Mouse (Mus musculus): ENCODE measurements at regions not wholly inside any gene's neighbourhood (a gene's known extent, or its start where the extent isn't known, plus 50 kb on each side); places are given as distances from the start of the nearest gene placed in this dataset.
"Not testable (repeated sequence)": the region's sequence is repeated elsewhere in the genome, so short reads cannot be mapped to it uniquely, and the experiment has no call there.

DNA sequence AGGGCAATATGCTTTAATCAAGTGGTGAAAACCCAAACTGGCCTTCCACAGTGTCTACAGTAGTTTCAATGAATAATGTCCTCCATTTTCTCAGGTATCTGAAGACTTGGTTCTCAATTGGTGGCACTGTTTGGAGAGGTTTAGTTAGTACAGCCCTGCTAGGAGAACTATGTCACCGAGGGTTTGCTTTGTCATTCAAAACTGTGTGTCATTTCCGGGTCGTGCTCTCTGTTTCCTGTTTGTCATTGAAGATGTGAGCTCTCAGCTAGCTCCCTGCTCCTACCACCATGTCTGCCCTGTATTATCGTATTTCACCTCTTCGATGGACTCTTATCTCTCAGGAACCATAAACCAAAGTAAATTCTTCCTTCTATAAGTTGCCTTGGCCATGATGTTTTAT, 79.3 kb upstream of the Creb5 start:
- no peak overlapping the region for H3K9ac ChIP-seq
- H3K9me3 ChIP-seq, result no peaks in the 10 kb centered on the region
- WGBS, result 77% methylated on average over 5 of the region's 5 CpGs
- H3K36me3 ChIP-seq, result no peaks in the 10 kb centered on the region
- no peak for ATAC-seq (ENCODE audit: low FRiP score, low read depth)
- no peaks in the 10 kb centered on the region for H3K27me3 ChIP-seq (replicated peaks)
- no peak overlapping the region for H3K4me2 ChIP-seq (replicated peaks)
- H3K4me1 ChIP-seq, result no peaks in the 10 kb centered on the region
- H3K27ac ChIP-seq, result no peak overlapping the region
- no peak overlapping the region for H3K4me3 ChIP-seq

DNA sequence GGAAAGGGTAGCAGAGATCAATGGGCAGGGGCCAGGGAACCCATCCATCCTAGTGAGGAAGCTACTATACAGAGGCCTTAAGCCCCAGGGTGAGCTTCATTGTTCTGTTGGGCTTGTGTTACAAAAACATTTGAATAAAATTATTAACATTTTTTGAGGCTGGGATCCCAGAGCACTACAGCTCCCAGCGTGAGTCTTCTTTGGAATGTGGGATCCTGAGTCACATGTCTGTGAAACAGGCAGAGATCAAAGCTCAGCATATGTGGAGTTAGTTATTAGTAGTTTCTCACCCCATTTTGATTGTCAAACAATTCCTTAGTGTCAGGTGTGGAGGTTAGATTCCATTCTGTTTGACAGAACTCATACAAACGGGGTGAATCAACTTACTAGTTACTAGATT, 79.7 kb upstream of the Creb5 start:
- ATAC-seq (ENCODE audit: low FRiP score, low read depth), result no peak
- H3K9me3 ChIP-seq, result no peaks in the 10 kb centered on the region
- no peaks in the 10 kb centered on the region for H3K4me1 ChIP-seq
- no peak overlapping the region for H3K9ac ChIP-seq
- no peak overlapping the region for H3K4me2 ChIP-seq (replicated peaks)
- no peaks in the 10 kb centered on the region for H3K36me3 ChIP-seq
- no peaks in the 10 kb centered on the region for H3K27me3 ChIP-seq (replicated peaks)
- 73% methylated on average over 2 of the region's 2 CpGs for WGBS
- no peak overlapping the region for H3K4me3 ChIP-seq
- H3K27ac ChIP-seq, result no peak overlapping the region

DNA sequence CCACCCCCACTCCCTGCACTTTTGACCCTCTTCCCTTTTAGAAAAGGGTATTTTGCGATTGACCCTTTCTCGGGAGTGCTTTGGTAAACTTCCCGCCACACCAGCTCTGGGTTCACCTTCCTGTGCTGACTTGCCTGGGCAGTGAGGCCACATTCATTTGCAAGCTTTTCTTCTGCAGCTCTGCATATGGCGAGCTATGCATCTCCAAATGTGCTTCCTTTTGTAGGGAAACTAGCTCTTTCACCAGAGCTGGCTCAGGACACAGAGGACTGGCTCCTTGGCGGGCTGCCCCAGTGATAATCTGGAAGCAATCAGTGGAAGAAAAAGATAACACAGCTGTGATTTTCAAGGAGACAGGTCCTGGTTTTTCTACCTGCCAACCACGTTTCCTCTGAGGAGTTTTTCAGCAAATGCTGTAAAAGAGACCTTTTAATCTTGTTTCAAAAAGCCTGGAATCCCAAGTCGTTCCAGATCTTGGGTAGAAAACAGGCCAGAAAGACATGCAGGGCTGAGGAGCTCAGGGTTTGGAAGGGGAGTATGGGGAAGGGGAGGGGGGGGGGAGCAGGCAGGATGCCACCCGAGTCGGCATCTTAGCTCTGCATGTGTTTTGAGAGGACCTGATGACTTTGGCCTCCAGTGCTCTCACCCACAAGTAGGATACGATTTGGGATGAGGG, 85.7 kb upstream of the Creb5 start:
- Histone ChIP-seq H3K27ac (no peak overlapping the region), H3K9me3 (no peaks in the 10 kb centered on the region), H3K4me2 (replicated peaks) (peak overlapping the region; percentile 16; the same call in 1 of the 2 replicates), H3K27me3 (replicated peaks) (no peaks in the 10 kb centered on the region), H3K4me1 (peaks cover 10% of the 10 kb centered on the region), H3K4me3 (no peak overlapping the region), H3K9ac (no peak overlapping the region), H3K36me3 (no peaks in the 10 kb centered on the region)
- WGBS, result 17% methylated on average over 10 of the region's 10 CpGs
- no peak for ATAC-seq (ENCODE audit: low FRiP score, low read depth)

DNA sequence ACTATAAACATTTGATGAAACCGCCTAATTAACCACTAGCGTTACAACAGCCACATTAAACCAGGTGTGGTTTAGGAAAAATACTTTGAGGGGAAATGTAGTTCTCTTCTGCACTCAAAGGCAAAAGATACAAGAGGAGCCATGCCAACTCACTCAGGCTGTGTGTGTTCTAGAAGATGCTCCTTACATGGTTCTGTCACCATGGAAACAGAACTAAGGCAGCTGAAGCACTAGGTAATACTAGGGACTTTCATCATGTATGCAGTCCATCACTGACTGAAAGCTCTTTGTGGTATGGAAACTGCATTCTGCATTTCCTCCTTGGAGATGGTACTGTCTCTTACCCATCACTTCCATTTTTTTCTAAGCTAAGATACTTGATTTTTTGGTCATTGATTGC, 87.6 kb upstream of the Creb5 start:
- no peak overlapping the region for H3K9ac ChIP-seq
- no peak for ATAC-seq (ENCODE audit: low FRiP score, low read depth)
- H3K4me1 ChIP-seq, result peaks cover 10% of the 10 kb centered on the region
- no peaks in the 10 kb centered on the region for H3K36me3 ChIP-seq
- 90% methylated on average over 2 of the region's 2 CpGs for WGBS
- H3K4me3 ChIP-seq, result no peak overlapping the region
- H3K27ac ChIP-seq, result no peak overlapping the region
- no peaks in the 10 kb centered on the region for H3K27me3 ChIP-seq (replicated peaks)
- H3K4me2 ChIP-seq (replicated peaks), result no peak overlapping the region
- H3K9me3 ChIP-seq, result no peaks in the 10 kb centered on the region

DNA sequence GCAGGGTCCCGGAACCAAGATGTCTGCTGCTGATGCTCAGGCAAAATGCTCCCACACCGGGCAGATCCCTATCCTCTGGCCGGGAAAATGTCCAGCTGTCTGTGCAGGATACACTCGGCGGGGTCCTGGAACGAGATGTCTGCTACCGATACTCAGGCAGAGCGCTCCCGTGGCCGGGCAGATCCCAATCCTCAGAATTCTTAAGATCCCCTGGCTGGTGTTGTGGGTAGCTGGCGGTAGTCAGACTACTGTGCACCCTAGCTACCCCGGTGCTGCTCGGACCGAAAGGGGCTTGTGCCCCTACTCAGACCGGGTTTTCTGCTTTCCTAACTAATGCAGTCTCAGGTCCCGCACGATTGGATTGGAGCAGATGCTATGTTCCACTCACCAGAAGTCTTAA, 104.9 kb upstream of the Creb5 start:
- not testable (repeated sequence) for H3K4me1 ChIP-seq; H3K36me3 ChIP-seq; H3K9me3 ChIP-seq; H3K4me3 ChIP-seq; H3K27ac ChIP-seq; H3K27me3 ChIP-seq (replicated peaks); H3K9ac ChIP-seq; ATAC-seq (ENCODE audit: low FRiP score, low read depth); H3K4me2 ChIP-seq (replicated peaks)
- WGBS, result 93% methylated on average over 17 of the region's 17 CpGs

DNA sequence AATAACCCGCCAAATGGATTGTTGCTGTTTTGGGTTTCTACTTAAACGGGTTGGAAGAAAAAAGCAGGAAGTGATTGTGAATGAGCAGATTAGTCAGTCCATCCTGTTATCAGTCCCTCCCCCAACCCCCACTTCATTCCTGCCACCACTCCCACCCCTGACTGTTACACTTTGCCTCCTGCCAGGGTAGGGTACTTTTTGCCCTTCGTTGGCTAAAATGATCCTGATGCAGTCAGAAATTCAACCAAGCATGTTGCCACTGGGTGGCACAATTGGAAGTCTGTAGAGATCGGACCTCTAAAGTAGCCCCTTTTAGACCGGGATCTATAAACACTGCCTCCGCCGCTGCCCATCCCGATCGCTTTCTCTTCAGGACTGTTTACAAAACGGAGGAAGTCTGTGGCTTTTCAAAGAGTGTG, 96.0 kb upstream of the Jazf1 start:
- 18% methylated on average over 10 of the region's 10 CpGs for WGBS
- ATAC-seq (ENCODE audit: low FRiP score, low read depth), result no peak
- no peak overlapping the region for H3K4me3 ChIP-seq
- H3K36me3 ChIP-seq, result no peaks in the 10 kb centered on the region
- no peaks in the 10 kb centered on the region for H3K4me1 ChIP-seq
- peak overlapping the region; percentile 46 for H3K4me2 ChIP-seq (replicated peaks)
- H3K9ac ChIP-seq, result no peak overlapping the region
- H3K9me3 ChIP-seq, result no peaks in the 10 kb centered on the region
- no peak overlapping the region for H3K27ac ChIP-seq
- H3K27me3 ChIP-seq (replicated peaks), result no peaks in the 10 kb centered on the region

DNA sequence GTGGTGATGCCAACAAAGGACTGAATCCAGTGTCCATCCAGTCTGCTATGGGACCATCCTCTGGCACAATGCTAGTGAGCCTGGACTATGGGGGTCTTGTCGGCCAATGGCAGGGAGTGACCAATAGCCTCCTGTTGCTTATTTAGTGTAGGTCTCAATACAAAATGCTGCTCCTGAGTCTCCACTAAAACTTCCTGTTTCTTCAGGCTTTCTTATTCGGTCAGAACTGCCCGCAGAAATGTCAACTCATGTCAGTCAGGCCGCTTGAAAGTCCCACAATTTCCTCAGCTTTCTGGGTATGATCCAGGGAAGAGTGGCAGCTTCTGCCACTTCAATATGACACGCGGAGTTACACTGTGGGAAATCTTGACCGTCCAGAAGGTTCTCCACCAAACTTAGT, 94.7 kb upstream of the Jazf1 start:
- 89% methylated on average over 7 of the region's 7 CpGs for WGBS
- Histone ChIP-seq H3K4me3 (no peak overlapping the region), H3K27me3 (replicated peaks) (no peaks in the 10 kb centered on the region), H3K27ac (no peak overlapping the region), H3K4me2 (replicated peaks) (no peak overlapping the region), H3K9me3 (no peaks in the 10 kb centered on the region), H3K4me1 (no peaks in the 10 kb centered on the region), H3K36me3 (no peaks in the 10 kb centered on the region), H3K9ac (no peak overlapping the region)
- ATAC-seq (ENCODE audit: low FRiP score, low read depth), result no peak

DNA sequence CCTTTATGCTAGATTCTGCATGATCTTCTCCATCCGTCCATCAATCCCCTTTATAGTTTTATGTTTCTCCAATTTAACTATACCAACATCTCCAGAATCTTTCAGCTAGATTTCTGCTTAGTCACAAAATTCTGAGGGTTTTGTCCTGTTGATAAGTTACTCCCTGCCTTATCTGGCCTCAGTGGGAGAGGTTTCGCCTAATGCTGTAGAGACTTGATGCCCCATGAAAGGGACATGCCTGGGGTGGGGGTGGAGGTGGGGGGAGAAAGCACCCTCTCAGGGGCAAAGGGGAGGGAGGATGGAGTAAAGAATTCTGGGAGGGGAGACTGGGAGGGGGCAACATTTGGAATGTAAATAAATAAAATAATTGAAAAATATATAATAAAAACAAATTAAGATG, 93.2 kb upstream of the Jazf1 start:
- Histone ChIP-seq H3K4me1 (no peaks in the 10 kb centered on the region), H3K27ac (no peak overlapping the region), H3K4me2 (replicated peaks) (no peak overlapping the region), H3K9me3 (no peaks in the 10 kb centered on the region), H3K4me3 (no peak overlapping the region), H3K36me3 (no peaks in the 10 kb centered on the region), H3K9ac (no peak overlapping the region), H3K27me3 (replicated peaks) (no peaks in the 10 kb centered on the region)
- 78% methylated on average over 2 of the region's 2 CpGs for WGBS
- ATAC-seq (ENCODE audit: low FRiP score, low read depth), result no peak

DNA sequence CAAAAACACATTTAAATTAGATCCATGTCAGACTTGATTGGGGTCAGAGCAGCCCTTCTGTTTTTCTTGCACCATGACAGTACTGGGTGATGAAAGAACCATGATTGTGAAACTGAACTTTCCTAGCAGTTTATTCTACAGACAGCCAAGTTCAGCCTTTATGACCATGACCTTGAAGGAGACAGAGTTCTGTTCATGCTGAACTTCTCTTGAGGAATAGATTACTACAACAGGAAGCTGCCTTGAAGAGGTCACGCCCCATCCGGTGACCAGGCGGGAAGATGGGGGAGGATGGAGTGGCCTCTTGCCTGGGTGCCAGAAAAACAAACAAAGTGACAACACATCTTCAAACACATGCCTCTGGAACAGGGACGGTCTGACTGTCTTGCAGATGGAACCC, 86.2 kb upstream of the Jazf1 start:
- no peaks in the 10 kb centered on the region for H3K27me3 ChIP-seq (replicated peaks)
- H3K36me3 ChIP-seq, result no peaks in the 10 kb centered on the region
- no peak overlapping the region for H3K9ac ChIP-seq
- no peaks in the 10 kb centered on the region for H3K9me3 ChIP-seq
- no peak overlapping the region for H3K4me2 ChIP-seq (replicated peaks)
- H3K4me1 ChIP-seq, result no peaks in the 10 kb centered on the region
- 81% methylated on average over 4 of the region's 4 CpGs for WGBS
- no peak for ATAC-seq (ENCODE audit: low FRiP score, low read depth)
- no peak overlapping the region for H3K27ac ChIP-seq
- no peak overlapping the region for H3K4me3 ChIP-seq

DNA sequence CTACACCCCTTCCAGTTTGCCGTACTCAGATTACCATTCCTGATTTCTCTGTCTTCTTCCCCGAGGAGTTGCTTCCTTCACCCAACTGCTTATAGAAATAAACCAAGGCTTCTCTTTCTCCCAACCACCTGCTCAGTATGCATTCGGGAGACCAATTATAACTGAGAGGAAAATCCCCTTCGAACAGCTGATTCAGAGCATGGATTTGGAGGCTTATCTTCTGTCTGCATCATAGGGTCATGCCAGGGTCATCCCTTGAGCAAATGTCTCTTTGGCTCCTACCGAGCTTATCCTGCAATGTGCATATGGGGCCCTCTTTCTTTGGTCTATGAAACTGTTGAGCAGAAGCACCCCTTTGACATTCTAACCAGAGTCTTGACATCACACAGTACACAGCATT, 79.0 kb upstream of the Jazf1 start:
- ATAC-seq (ENCODE audit: low FRiP score, low read depth), result no peak
- WGBS, result 87% methylated on average over 5 of the region's 5 CpGs
- H3K4me1 ChIP-seq, result no peaks in the 10 kb centered on the region

DNA sequence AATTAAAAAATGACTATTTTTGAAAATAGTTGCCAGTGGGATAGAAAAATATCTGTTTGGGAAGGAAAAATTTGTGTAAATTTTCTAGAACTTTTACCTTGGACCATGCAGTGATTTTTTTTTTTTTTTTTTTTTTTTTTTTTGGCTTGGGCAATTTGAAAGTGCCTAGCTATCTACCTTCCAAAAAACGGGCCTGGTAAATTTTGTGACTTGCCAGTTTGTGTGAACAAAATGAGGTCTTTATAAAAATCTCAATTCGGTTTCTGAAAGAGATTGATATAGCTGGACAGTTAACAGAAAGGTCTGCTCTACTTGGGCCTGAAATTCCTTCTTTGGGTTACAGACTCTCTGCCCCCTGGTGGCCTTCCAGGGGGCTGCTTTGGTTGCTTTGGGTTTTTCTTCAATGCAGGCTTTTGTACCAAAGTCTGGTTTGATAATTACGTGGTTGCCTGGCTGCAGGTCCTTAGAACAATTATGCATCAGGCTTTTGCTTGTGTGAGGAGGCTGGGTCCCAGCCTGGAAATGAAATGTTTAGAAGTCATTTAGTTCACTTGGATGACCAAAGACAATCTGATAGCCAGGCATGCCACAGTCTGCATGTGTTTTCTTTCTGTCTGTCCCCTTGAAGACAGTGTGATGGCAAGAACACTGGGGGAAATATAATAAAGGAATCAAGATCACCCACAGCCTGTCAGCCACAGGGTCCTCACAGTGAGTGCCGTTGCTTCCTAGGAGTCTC, 75.6 kb upstream of the Jazf1 start:
- H3K27ac ChIP-seq, result no peak overlapping the region
- no peaks in the 10 kb centered on the region for H3K27me3 ChIP-seq (replicated peaks)
- no peak overlapping the region for H3K4me3 ChIP-seq
- no peaks in the 10 kb centered on the region for H3K4me1 ChIP-seq
- H3K4me2 ChIP-seq (replicated peaks), result no peak overlapping the region
- H3K9me3 ChIP-seq, result no peaks in the 10 kb centered on the region
- no peak overlapping the region for H3K9ac ChIP-seq
- 25% methylated on average over 4 of the region's 4 CpGs for WGBS
- ATAC-seq (ENCODE audit: low FRiP score, low read depth), result no peak
- H3K36me3 ChIP-seq, result no peaks in the 10 kb centered on the region

More for the DNA sequence above, 79.0 kb upstream of the Jazf1 start:
- H3K27ac ChIP-seq, result no peak overlapping the region
- H3K4me2 ChIP-seq (replicated peaks), result no peak overlapping the region
- H3K27me3 ChIP-seq (replicated peaks), result no peaks in the 10 kb centered on the region
- H3K9ac ChIP-seq, result no peak overlapping the region
- no peak overlapping the region for H3K4me3 ChIP-seq
- no peaks in the 10 kb centered on the region for H3K9me3 ChIP-seq
- H3K36me3 ChIP-seq, result no peaks in the 10 kb centered on the region

DNA sequence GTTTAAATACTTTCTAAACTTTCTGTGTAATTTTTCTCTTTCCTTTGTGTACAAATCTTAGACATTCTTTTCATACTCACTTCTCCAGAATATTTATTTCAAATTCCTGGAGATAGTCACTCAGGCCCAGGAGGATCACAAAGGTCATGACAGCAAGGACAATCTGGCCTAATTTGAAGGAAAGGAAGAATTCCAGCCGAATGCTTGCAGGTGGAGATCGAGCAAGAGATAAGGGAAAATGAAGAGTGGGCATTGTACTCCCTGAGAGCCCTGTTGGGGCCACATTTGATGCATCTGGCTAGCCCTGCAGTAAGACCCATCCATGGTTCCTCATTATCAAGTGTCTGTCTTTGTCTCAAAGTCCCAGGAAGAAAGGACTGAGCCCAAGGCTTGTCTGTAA, 66.0 kb upstream of the Jazf1 start:
- Histone ChIP-seq H3K36me3 (no peaks in the 10 kb centered on the region), H3K9ac (no peak overlapping the region), H3K4me2 (replicated peaks) (no peak overlapping the region), H3K27me3 (replicated peaks) (no peaks in the 10 kb centered on the region), H3K4me1 (no peaks in the 10 kb centered on the region), H3K9me3 (no peaks in the 10 kb centered on the region), H3K4me3 (no peak overlapping the region), H3K27ac (no peak overlapping the region)
- no peak for ATAC-seq (ENCODE audit: low FRiP score, low read depth)
- WGBS, result 78% methylated on average over 2 of the region's 2 CpGs

DNA sequence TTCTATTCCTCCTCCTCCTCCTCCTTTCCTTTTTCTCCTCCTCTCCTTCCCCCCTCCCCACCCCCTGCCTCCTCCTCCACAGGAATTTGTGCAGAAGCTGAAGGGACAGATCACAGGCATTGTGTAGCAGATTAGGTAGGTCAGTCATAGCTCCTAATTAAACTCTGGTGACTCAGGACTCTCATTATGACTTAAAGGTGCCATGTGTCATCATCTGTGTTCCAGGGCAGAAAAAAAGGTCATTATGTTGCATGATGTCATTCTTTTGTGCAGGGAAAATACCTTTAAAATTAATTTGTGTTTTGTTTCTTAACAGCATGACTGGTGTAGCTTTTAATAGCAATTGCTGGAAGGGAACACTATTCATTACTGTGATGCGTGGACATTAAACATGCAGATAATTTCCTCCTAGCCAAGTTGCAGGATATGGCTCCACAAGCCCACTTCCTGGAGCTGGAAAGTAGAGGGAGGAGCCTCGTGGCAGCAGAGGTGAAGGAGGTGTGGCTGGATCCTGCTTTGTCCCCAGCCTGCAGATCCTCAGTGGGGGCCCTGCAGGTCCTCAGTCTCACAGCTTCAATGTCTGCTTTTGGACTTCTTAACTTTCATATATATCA, 62.4 kb upstream of the Jazf1 start:
- Histone ChIP-seq H3K4me1 (no peaks in the 10 kb centered on the region), H3K4me2 (replicated peaks) (no peak overlapping the region), H3K27me3 (replicated peaks) (no peaks in the 10 kb centered on the region), H3K9ac (no peak overlapping the region), H3K36me3 (no peaks in the 10 kb centered on the region), H3K27ac (no peak overlapping the region), H3K9me3 (no peaks in the 10 kb centered on the region), H3K4me3 (no peak overlapping the region)
- no peak for ATAC-seq (ENCODE audit: low FRiP score, low read depth)
- 27% methylated on average over 2 of the region's 2 CpGs for WGBS
